Mouse (Mus musculus) E14TG2a.4 (cell line): ENCODE measurements around the gene Ppp1r16b.

ENCODE experiments used
- H3K27me3 ChIP-seq: 2 replicates; pipeline ENCODE4 v1.6.1; 2014; ENCODE audit warnings: low read length, control low read depth; ENCODE audit not compliant: insufficient read depth
- H3K36me3 ChIP-seq: 2 replicates; pipeline ENCODE4 v1.6.1; 2014; ENCODE audit warnings: low read length, control low read depth; ENCODE audit not compliant: insufficient read depth
- H3K4me1 ChIP-seq: replicated peaks from 2 replicates; pipeline ENCODE4 v1.6.1; 2014; ENCODE audit warnings: low read depth, low read length, control low read depth
- H3K4me3 ChIP-seq: replicated peaks from 2 replicates; pipeline ENCODE4 v1.5.1; 2014; ENCODE audit warnings: mild to moderate bottlenecking, low read length
- H3K9me3 ChIP-seq: 2 replicates; pipeline ENCODE4 v1.6.1; 2014; ENCODE audit warnings: low read length, control low read depth
- CTCF ChIP-seq: conservative IDR thresholded peaks from 2 replicates; pipeline ENCODE4 v1.5.1; 2014; ENCODE audit warnings: low read length
- NANOG ChIP-seq: IDR thresholded peaks from 2 replicates; pipeline ENCODE4 v1.6.1; 2014; ENCODE audit warnings: borderline replicate concordance, low read length, mixed read lengths
- POU5F1 ChIP-seq: IDR thresholded peaks from 2 replicates; pipeline ENCODE4 v1.6.1; 2014; ENCODE audit warnings: low read length, borderline replicate concordance

Ppp1r16b gene

GRCm38 (mm10) chr2:158799328-158799727, 134.1 kb downstream of the Ppp1r16b start:
- TF ChIP-seq CTCF (no peak), NANOG (peak; percentile 85), POU5F1 (no peak)
- Histone ChIP-seq H3K9me3 (no peaks in the 10 kb centered on the region), H3K4me3 (peak overlapping the region; percentile 26; the same call in 1 of the 2 replicates), H3K36me3 (peaks cover 51% of the 10 kb centered on the region), H3K27me3 (no peaks in the 10 kb centered on the region), H3K4me1 (peaks cover 70% of the 10 kb centered on the region)

GRCm38 (mm10) chr2:158800788-158801187, 135.6 kb downstream of the Ppp1r16b start:
- Histone ChIP-seq H3K4me3 (peak overlapping the region; percentile 33; the same call in 1 of the 2 replicates), H3K9me3 (no peaks in the 10 kb centered on the region), H3K4me1 (peaks cover 66% of the 10 kb centered on the region), H3K27me3 (no peaks in the 10 kb centered on the region), H3K36me3 (peaks cover 64% of the 10 kb centered on the region)
- peak; percentile 84 for TF ChIP-seq NANOG
- no peak for TF ChIP-seq POU5F1
- TF ChIP-seq CTCF: no peak

DNA sequence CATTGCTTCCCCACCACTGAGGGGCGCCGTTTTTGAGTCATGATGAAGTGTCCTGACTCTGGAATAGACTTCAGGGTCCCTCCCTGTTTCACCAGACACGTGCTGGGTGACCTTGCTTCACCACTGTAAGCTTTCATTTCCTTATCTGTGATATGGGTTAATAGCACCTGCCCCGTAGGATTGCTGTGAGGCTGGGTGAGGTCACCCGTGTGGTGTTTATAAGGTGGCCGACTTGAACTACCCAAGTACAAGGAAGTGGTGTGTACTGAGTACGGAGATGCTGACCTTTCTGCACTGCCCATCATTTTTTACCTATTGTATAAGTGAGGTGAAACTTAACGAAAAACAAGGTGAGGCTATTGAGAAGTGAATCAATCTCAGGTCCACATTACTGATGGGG, 138.4 kb downstream of the Ppp1r16b start:
- H3K4me3 ChIP-seq: no peak overlapping the region
- no peak for TF ChIP-seq NANOG
- TF ChIP-seq POU5F1: no peak
- TF ChIP-seq CTCF: no peak
- H3K27me3 ChIP-seq: no peaks in the 10 kb centered on the region
- peaks cover 73% of the 10 kb centered on the region for H3K36me3 ChIP-seq
- no peaks in the 10 kb centered on the region for H3K9me3 ChIP-seq
- H3K4me1 ChIP-seq: peaks cover 41% of the 10 kb centered on the region

- TF ChIP-seq POU5F1 (no peak), CTCF (no peak), NANOG (no peak)
- no peaks in the 10 kb centered on the region for H3K4me1 ChIP-seq
- H3K9me3 ChIP-seq: no peaks in the 10 kb centered on the region
- H3K27me3 ChIP-seq: no peaks in the 10 kb centered on the region
- H3K4me3 ChIP-seq: no peak overlapping the region
- H3K36me3 ChIP-seq: peaks cover 93% of the 10 kb centered on the region
Measured at GRCm38 (mm10) chr2:158815686-158816085, 150.5 kb downstream of the Ppp1r16b start.
